ENCODE assay signal across 12 mouse cellular contexts in the genomic region with DNA sequence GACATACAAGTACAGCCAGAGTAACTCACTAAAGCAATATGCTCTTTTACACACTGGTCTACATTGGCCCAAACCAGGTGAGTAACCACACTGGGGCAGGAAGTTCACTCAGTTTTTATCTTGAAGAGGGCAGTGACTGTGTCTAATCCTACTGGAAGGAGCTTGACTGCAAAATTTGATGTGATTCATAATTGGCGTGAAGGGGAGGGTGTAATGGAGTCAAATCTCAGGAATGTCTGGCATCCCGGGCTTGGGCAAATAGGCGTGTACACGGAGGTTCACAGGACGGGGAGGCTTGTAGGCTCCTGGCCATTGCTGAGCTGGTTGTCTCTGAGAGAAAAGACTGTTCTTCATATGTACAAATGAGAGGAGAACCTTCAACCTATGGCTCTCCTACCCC. TPM values are rescaled to one million over a fixed set of nuclear protein-coding genes. Genes with fewer than 3 reads are reported as not detected.
DNase-seq lines count a peak whose midpoint lies in the region; ATAC-seq and TF ChIP-seq lines count a peak whose summit lies in the region.
"Had no signal": no experiment of that assay in that cellular context is flagged by ENCODE, and none has a peak within 500 bp of the region (broad histone marks: within the 10 kb centered on the region; RNA-seq: fewer than 3 reads in every experiment).

No protein-coding gene starts in this region.

- in situ Hi-C loops in Patski (cut with MboI; ENCODE audit: low pct_unique_long_range_greater_than_20kb) = no loop called here

- POLR2A ChIA-PET in Patski (lab: Charles Lee) = no interaction called here

- 0 out of 2 replicates have a peak, but pooled peaks cover 6% of the 10 kb centered on the region for H3K4me1 ChIP-seq in intestine, embryonic 15.5 days (replicated peaks)
- H3K4me1 ChIP-seq in intestine, postnatal 0 days (replicated peaks; ENCODE audit: control insufficient read depth, insufficient read depth, low read length) = no peaks in the 10 kb centered on the region
- peaks cover 8% of the 10 kb centered on the region for H3K4me1 ChIP-seq in embryonic facial prominence, embryonic 13.5 days

- TF ChIP-seq CTCF in intestine, postnatal 0 days (IDR thresholded peaks at IDR 0.05; ENCODE audit: low read depth) = no peak
- TF ChIP-seq CTCF in Patski (IDR thresholded peaks at IDR 0.05) = no peak

- CTCF ChIA-PET in Patski (lab: Charles Lee) = interaction anchor here (1.2 to 2.0 kb wide), 5 partner anchors 9 to 22 kb away, joined by 3 to 8 read pairs (median 4); no protein-coding TSS in a partner anchor

- no peak overlapping the region for H3K4me3 ChIP-seq in intestine, embryonic 15.5 days (replicated peaks)
- H3K4me3 ChIP-seq in intestine, postnatal 0 days (ENCODE audit: low read depth, low read length) = no peak overlapping the region
- no peak overlapping the region for H3K4me3 ChIP-seq in embryonic facial prominence, embryonic 13.5 days
- H3K4me3 ChIP-seq: liver, embryonic 12.5 days had no signal

- no peaks in the 10 kb centered on the region for H3K9me3 ChIP-seq in intestine, embryonic 15.5 days
- H3K9me3 ChIP-seq in intestine, postnatal 0 days (ENCODE audit: control insufficient read depth) = no peaks in the 10 kb centered on the region
- H3K9me3 ChIP-seq in embryonic facial prominence, embryonic 13.5 days = no peaks in the 10 kb centered on the region
- H3K9me3 ChIP-seq: liver, embryonic 12.5 days had no signal

- peak; percentile 79 for DNase-seq in Patski (ENCODE audit: low read depth, low spot score)
- DNase-seq in lung, postnatal 4 days = peak; percentile 24 to 64
- no peak for DNase-seq in layer of hippocampus, postnatal 10 days (ENCODE audit: low spot score in 2 of 2)
- no peak for DNase-seq in MN1 (ENCODE audit: low spot score)
- no peak for DNase-seq in adrenal gland, adult 18-20 months (ENCODE audit: low spot score in 2 of 2)
- DNase-seq: adrenal gland, postnatal 10 days; cerebellum, adult 11-12 months; gastrocnemius, postnatal 25 days had no signal

- ATAC-seq in intestine, embryonic 15.5 days = 0 out of 2 replicates have a peak, but pooled peaks have one; percentile 28
- ATAC-seq in intestine, postnatal 0 days = no peak
- peak; percentile 85 for ATAC-seq in Patski
- ATAC-seq in embryonic facial prominence, embryonic 13.5 days (ENCODE audit: insufficient number of reproducible peaks, insufficient read depth, low FRiP score, low TSS enrichment, low read depth) = no peak
- ATAC-seq: liver, embryonic 12.5 days had no signal

- no peaks in the 10 kb centered on the region for H3K27me3 ChIP-seq in intestine, embryonic 15.5 days (replicated peaks)
- H3K27me3 ChIP-seq in intestine, postnatal 0 days (replicated peaks; ENCODE audit: control insufficient read depth, insufficient read depth, low read length) = no peaks in the 10 kb centered on the region
- no peaks in the 10 kb centered on the region for H3K27me3 ChIP-seq in Patski
- H3K27me3 ChIP-seq in embryonic facial prominence, embryonic 13.5 days = no peaks in the 10 kb centered on the region

- no peak overlapping the region for H3K9ac ChIP-seq in intestine, embryonic 15.5 days
- no peak overlapping the region for H3K9ac ChIP-seq in intestine, postnatal 0 days (ENCODE audit: low read depth, low read length)
- no peak overlapping the region for H3K9ac ChIP-seq in embryonic facial prominence, embryonic 13.5 days
- H3K9ac ChIP-seq: liver, embryonic 12.5 days had no signal

- no peak overlapping the region for H3K4me2 ChIP-seq in intestine, embryonic 15.5 days (replicated peaks)
- H3K4me2 ChIP-seq in intestine, postnatal 0 days (replicated peaks; ENCODE audit: low read depth) = no peak overlapping the region
- no peak overlapping the region for H3K4me2 ChIP-seq in embryonic facial prominence, embryonic 13.5 days

- H3K27ac ChIP-seq in intestine, embryonic 15.5 days = no peak overlapping the region
- H3K27ac ChIP-seq in intestine, postnatal 0 days (ENCODE audit: low read depth, low read length) = no peak overlapping the region
- 0 out of 2 replicates have a peak overlapping the region, but pooled peaks have one; percentile 35 for H3K27ac ChIP-seq in embryonic facial prominence, embryonic 13.5 days
- H3K27ac ChIP-seq: liver, embryonic 12.5 days had no signal

- WGBS in intestine, embryonic 15.5 days = 42% methylated on average over 5 of the region's 5 CpGs
- WGBS in intestine, postnatal 0 days = 33% methylated on average over 5 of the region's 5 CpGs
- 13% methylated on average over 5 of the region's 5 CpGs for WGBS in embryonic facial prominence, embryonic 13.5 days

- no peaks in the 10 kb centered on the region for H3K36me3 ChIP-seq in intestine, embryonic 15.5 days
- H3K36me3 ChIP-seq in intestine, postnatal 0 days (ENCODE audit: control insufficient read depth, insufficient read depth) = no peaks in the 10 kb centered on the region
- no peaks in the 10 kb centered on the region for H3K36me3 ChIP-seq in embryonic facial prominence, embryonic 13.5 days
- H3K36me3 ChIP-seq: liver, embryonic 12.5 days had no signal

RNA-seq across cellular contexts. Expression of gene Mprip, which starts 5.8 kb away (rescaled TPM):
- 54.9 and 56.2 TPM in 2 replicates for polyA plus RNA-seq in intestine, embryonic 15.5 days (2015; fragmentation: Nextera tagmentation; extraction: Ambion mirVana)
- polyA plus RNA-seq in intestine, postnatal 0 days (2015; fragmentation: Nextera tagmentation; extraction: Ambion mirVana) = 27.8 and 32.6 TPM in 2 replicates
- 353 TPM for polyA plus RNA-seq in Patski (2021)
- polyA plus RNA-seq in embryonic facial prominence, embryonic 13.5 days (2015; fragmentation: Nextera tagmentation; extraction: Ambion mirVana) = 39.7 and 40.0 TPM in 2 replicates
- total RNA-seq in layer of hippocampus, postnatal 10 days (2021) = 100 to 1,000 TPM; 240 to 256 TPM
- total RNA-seq in adrenal gland, adult 18-20 months (2021) = 100 to 1,000 TPM; 200 to 219 TPM

Comparison
In these comparisons a context has a peak if more than half of its experiments do, and no peak if none do; other contexts are left out.
1. ATAC-seq: peak in intestine, embryonic 15.5 days (single experiment) and Patski (single experiment); none in intestine, postnatal 0 days (single experiment) and embryonic facial prominence, embryonic 13.5 days (single experiment).
2. DNase-seq: peak in Patski (single experiment) and lung, postnatal 4 days (2 of 2); none in layer of hippocampus, postnatal 10 days (0 of 2), MN1 (single experiment) and adrenal gland, adult 18-20 months (0 of 2).